24 mouse cellular contexts compared by ENCODE assay signal in the genomic region with DNA sequence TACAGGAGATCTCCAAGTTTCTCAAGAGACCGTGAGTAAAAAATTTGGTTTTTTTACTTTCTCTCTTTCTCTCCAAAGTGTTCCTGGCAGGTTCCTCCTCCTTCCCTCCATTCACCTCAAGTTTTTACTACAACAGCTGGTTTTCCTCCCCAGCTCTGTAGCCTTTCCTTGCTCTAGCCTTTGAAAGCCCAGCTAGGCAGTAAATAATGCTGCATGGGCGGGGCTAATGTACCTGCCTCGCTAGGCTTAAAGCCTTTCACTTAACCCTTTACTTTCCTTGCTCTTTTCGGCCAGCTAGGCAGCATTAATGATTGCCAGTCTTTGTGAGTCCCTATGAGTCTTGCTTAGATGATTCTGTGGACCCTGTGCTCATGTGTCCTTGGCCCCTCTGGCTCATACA.
DNase-seq lines count a peak whose midpoint lies in the region; TF ChIP-seq lines count a peak whose summit lies in the region.
"Had no signal": no experiment of that assay in that cellular context is flagged by ENCODE, and none has a peak within 500 bp of the region (broad histone marks: within the 10 kb centered on the region; RNA-seq: fewer than 3 reads in every experiment).

No protein-coding gene starts in this region.

- no peak overlapping the region for H3K4me3 ChIP-seq in left cerebral cortex, adult 2 months
- H3K4me3 ChIP-seq: embryonic facial prominence, embryonic 10.5 days; forebrain, embryonic 10.5 days; heart, adult 2 months; heart, embryonic 13.5 days; limb, embryonic 15.5 days; midbrain, embryonic 13.5 days had no signal

- DNase-seq in embryo, embryonic 10 days (ENCODE audit: low spot score) = peak; percentile 11
- DNase-seq in embryo, embryonic 9.5 days (ENCODE audit: extremely low spot score) = no peak
- peak; percentile 46 to 47 for DNase-seq in kidney, postnatal 4 days
- no peak for DNase-seq in kidney, postnatal 14 days
- DNase-seq in hindlimb bud, embryonic 11.5 days (ENCODE audit: extremely low spot score, low read depth, low spot score) = peak; percentile 26
- peak; percentile 54 for DNase-seq in mesoderm, embryonic 11.5 days (ENCODE audit: low read depth, low spot score)
- DNase-seq in ovary, postnatal 10 days (ENCODE audit: low spot score) = no peak
- no peak for DNase-seq in left cerebral cortex, adult 2 months (ENCODE audit: extremely low spot score in 1 of 2, low spot score in 2 of 2)
- DNase-seq: adrenal gland, postnatal 36 days; cerebellum, adult 18-20 months; gastrocnemius, postnatal 14 days; heart, adult 2 months; heart, postnatal 14 days; lung, embryonic 14.5 days; retina, postnatal 1 day; right cerebral cortex, postnatal 25 days; spleen, adult 18-20 months; thymus, postnatal 14 days had no signal

- intact Hi-C loops in left cerebral cortex, adult 2 months (cut with DNase I) = no loop called here

- H3K27ac ChIP-seq in left cerebral cortex, adult 2 months = no peak overlapping the region
- H3K27ac ChIP-seq: embryonic facial prominence, embryonic 10.5 days; forebrain, embryonic 10.5 days; heart, adult 2 months; heart, embryonic 13.5 days; limb, embryonic 15.5 days; liver, embryonic 14.5 days; midbrain, embryonic 13.5 days had no signal

- TF ChIP-seq CTCF in left cerebral cortex, adult 2 months (IDR thresholded peaks at IDR 0.05) = no peak

Comparison
In these comparisons a context has a peak if more than half of its experiments do, and no peak if none do; other contexts are left out.
1. DNase-seq: peak in embryo, embryonic 10 days (single experiment), kidney, postnatal 4 days (2 of 2), hindlimb bud, embryonic 11.5 days (single experiment) and mesoderm, embryonic 11.5 days (single experiment); none in embryo, embryonic 9.5 days (single experiment), kidney, postnatal 14 days (single experiment), ovary, postnatal 10 days (single experiment) and left cerebral cortex, adult 2 months (0 of 2).